Mouse (Mus musculus): Measurements from ENCODE around the gene Mfsd11.

Gene Mfsd11

GRCm38 (mm10) chr11:116852291-116852890 is at the start of gene Mfsd11:
Gene Mfsd11 (plus strand): TSS chr11:116852440.
- peak; percentile 92 for DNase-seq (ENCODE audit: low read depth, low spot score)

DNA sequence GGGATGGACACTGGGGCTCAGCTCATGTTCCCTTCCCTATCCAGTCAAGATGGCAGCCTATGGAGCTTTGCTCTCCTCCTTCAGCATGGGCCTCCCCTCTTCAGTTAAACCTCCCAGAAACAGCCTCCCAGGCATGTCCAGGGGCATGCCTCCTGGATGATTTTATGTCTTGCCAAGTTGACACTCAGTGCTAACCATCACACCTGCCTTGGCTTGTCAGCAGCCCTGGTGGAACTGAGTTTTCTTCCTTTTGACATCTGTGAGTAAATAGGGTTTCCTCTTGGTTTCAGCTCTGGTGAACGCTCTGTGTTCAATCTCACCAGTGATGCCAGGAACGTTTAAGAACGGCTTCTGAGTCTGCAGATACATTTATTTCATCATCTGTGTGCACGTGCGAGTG is 49.5 kb upstream of the Mfsd11 start:
- no peak for DNase-seq (ENCODE audit: low read depth, low spot score)

- no peak for DNase-seq (ENCODE audit: low read depth, low spot score)
Measured at GRCm38 (mm10) chr11:116806136-116807071, 45.8 kb upstream of the Mfsd11 start.

DNA sequence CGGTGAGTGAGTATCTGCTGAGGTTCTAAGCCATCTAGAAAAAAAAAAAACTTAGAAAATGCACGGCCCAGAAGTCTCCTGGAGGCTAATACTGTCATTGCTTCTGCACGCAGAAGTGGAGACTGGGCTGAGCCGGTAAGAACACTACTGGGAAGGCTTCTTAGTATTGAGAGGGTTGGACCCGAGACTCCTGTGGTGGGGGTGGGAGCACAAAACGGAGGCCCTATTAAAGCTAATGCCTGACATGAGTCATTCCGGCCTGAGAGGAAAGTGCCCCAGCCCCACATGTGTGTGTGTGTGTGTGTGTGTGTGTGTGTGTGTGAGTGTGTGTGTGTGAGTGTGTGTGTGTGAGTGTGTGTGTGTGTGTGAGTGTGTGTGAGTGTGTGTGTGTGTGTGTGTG is 45.1 kb upstream of the Mfsd11 start:
- no peak for DNase-seq (ENCODE audit: low read depth, low spot score)

- no peak for DNase-seq (ENCODE audit: low read depth, low spot score)
Measured at GRCm38 (mm10) chr11:116807526-116807925, 44.7 kb upstream of the Mfsd11 start.

DNA sequence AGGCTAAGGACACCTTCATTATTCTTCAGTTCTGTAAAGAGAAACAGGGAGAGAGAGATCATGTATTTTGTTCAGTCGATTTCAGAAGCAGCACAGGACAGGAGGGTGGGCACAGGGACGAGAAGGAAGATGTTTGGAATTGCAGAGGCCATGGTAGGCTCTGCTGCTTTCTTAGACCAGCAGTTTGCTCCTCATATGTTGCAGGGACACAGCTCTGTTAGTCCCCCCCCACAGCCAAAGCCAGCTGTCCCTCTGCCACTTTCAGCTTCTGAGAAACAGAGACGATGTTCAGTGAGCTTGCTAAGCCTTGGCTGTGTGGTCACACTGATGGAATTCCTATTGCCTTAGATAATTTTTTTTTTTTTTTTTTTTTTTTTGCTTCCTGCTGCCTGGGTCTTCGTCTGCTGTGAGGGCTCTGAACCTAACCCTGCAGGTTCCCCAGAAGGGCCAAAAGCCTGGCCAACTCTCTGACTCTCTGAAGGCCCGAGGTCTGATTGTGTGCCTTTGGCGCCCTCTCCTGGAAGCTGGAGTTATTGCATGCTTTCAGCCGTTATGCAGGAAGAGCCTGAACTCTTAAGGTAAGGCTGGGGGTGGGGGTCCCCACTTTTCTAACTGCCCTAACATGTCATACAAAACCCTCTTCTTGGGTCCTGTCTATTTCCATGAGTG is 44.2 kb upstream of the Mfsd11 start:
- peak; percentile 85 for DNase-seq (ENCODE audit: low read depth, low spot score)

- DNase-seq (ENCODE audit: low read depth, low spot score) = no peak
Measured at GRCm38 (mm10) chr11:116808811-116809395, 43.3 kb upstream of the Mfsd11 start.

- peak; percentile 25 for DNase-seq (ENCODE audit: low read depth, low spot score)
Measured at GRCm38 (mm10) chr11:116809520-116809919, 42.7 kb upstream of the Mfsd11 start.

DNA sequence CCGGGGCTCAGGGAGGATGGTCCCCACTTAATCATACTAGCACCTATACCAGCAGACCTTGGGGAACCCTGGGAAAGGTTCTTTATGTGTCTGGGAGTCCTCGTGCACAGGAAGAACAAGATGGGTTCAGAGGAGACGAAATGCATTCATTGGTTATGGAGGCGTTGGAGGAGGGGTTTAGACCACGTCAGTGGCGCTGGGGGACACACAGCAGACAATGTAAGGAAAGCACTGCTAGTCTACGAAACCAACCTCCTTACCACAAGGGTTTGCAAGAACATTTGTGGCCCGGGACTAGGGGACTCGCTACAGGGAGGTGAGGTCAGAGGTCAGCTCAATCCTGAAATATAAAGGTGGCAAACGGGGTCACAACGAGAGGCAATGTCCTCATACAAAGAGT is 41.7 kb upstream of the Mfsd11 start:
- DNase-seq (ENCODE audit: low read depth, low spot score) = no peak

- DNase-seq (ENCODE audit: low read depth, low spot score) = peak; percentile 77
Measured at GRCm38 (mm10) chr11:116810983-116811901, 41.0 kb upstream of the Mfsd11 start.

DNA sequence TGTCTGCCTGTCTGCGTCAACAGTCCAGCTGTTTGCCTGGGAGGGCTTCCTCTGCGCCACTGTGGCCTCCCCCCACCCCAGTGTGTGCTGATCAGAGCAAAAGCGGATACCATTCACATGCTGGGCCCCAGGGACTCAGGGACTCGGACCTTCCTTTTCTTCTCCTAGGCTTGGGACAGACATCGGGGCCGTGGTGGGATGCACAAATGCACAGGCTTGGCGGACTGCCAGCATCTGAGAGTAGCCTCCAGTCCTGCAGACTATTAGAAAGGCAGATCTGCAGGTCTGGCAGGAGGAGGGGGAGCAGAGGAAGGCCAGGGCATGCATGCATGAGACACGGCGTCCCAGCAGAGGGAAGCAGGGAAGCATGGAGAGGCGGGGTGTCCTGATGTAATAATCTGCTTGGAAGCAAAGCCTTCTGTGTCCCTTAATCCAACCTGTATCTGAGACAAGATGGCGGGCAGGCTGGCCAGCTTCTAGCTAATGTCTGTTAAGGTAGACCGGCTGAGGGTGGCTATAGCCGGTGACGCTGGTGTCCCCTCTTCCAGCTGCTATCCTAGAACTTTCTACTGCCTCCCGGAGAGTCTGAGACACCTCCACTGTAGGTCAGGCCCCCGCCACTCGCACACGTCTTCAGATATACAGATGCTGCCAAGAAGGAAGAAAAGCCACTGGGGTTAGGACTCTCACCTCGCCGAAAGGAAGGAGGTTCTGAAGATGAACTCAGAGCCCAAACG is 39.3 kb upstream of the Mfsd11 start:
- DNase-seq (ENCODE audit: low read depth, low spot score) = no peak

DNA sequence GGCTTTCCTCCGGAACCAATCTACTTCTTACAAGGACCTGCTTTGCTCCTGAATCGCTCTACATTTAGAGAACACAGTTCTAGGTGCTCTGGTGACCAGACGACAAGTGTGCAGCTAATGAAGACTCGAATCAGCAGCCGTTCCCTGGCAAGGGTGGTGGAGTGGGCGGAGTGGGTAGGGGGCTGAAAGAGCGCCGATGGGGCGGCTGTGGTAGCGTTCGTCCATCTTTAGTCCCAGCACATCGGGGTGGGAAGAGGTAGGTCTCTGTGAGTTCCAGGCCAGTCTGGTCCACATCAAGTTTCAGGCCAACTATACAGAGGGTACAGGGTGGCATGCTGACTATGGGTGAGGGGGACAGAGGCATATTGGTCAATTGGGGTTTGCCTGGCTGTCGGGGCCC is 38.6 kb upstream of the Mfsd11 start:
- DNase-seq (ENCODE audit: low read depth, low spot score) = no peak

- no peak for DNase-seq (ENCODE audit: low read depth, low spot score)
Measured at GRCm38 (mm10) chr11:116814076-116814883, 38.0 kb upstream of the Mfsd11 start.

DNA sequence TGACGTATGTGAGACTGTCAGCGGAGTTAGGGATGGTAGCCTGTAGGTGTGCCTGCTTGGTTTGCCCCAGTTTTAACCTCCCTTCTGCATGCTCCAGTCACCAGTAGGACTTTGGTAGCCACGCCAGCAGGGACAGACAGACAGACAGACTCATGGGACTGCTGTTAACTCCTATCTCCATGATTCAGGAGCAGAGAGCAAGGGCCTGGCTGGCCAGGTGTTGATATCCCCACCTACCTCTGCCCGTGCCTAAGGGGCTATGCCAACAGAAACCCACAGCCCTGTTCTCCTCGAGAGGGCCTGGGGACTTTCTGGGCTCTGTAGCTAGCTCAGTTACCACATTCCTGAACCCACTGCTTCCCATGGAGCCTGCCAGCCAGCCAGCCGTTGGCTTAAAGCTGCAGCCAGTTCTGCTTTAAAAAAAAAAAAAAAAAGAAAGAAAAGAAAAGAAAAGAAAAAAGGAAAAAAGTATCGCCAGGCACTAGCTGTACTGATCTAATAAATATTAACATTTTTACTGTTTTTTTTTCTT is 37.3 kb upstream of the Mfsd11 start:
- DNase-seq (ENCODE audit: low read depth, low spot score) = no peak

DNA sequence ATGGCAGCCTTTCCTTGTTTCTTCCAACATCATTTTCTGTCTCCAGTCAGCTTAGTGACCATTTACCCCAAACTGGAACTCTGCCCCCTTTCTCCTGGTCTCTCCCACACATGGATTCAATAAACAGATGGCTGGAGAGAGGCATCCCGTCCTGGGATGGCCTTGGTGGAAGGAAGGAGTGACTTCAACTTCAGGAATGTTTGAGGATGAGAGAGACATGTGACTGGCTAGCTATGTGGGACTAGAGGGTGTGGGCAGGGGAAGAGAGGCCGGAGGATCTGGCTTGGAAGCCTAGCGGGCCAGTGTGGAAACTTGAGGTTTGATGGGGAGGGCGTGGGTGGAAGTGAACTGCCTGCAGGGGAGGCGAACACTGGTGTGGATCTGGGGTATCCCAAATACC is 35.5 kb upstream of the Mfsd11 start:
- no peak for DNase-seq (ENCODE audit: low read depth, low spot score)

GRCm38 (mm10) chr11:116817567-116817966 is 34.7 kb upstream of the Mfsd11 start:
- no peak for DNase-seq (ENCODE audit: low read depth, low spot score)

GRCm38 (mm10) chr11:116818722-116819121 is 33.5 kb upstream of the Mfsd11 start:
- DNase-seq (ENCODE audit: low read depth, low spot score) = no peak

GRCm38 (mm10) chr11:116819932-116820593 is 32.2 kb upstream of the Mfsd11 start:
- DNase-seq (ENCODE audit: low read depth, low spot score) = no peak

Data from CD4-positive, CD25-positive, alpha-beta regulatory T cell, adult 2 months (primary cell).